Mouse (Mus musculus): ENCODE results near the gene Nqo1. TPM values are rescaled to one million over a fixed set of nuclear protein-coding genes. Genes with fewer than 3 reads are reported as not detected.
A peak's percentile ranks its signal among the peaks of the same experiment; 100 is the strongest.

The Nqo1 gene
- polyA plus RNA-seq, 1 experiment from 2014 or later, result 17.8 TPM

DNA sequence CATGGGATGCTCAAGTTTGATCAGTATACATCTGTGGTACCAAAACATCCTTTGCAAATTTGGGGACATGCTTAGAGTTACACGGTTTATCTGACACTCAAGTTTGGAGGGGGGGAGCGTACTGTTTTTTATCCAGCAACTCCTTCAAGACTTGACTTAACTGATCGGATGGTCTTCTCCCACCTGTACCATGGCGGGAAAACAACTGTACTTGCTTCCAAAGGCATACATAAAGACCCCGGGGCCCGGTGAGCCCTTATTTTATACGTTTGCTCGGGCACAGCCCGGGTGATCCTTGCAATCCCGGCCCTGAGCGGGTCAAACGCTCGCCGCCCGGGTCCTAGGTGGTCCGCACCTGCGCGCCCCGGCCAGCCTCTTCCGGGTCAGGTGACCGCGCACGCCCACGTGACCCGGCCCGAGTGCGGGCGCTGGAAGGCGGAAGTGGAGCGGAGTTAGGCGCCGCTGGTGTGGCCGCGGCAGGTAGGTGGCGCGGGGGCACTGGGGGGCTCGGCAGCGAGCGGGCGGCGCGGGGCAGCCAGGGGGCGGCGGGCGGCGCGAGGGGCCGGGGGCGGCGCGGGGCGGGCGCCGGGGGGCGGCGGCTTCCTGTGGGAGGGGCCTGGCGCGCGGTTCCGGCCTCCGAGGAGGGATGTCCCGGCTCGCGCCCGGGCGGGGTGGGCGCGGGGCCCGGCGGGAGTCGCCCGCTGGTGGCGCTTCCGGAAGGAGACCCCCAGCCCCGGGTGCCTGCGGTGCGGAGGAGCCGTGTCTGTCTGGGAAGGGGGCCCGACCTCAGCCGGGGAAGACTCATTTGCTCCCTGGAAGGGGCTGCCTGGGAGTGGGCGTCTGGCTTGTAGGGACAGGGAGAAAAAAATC, 33.2 kb upstream of the Nqo1 start, which contains the start of gene Wwp2:
Gene Wwp2 (plus strand): TSS at position 404 of the 870 bp plus-strand sequence.
- H3K9ac ChIP-seq, result peak within 1 kb of the TSS; percentile 95
- 0 out of 2 replicates have a peak, but pooled peaks cover 4% of the 10 kb centered on the region for H3K27me3 ChIP-seq
- H3K4me3 ChIP-seq (replicated peaks), result peak within 1 kb of the TSS; percentile 95
- peak within 1 kb of the TSS; percentile 84 for H3K4me2 ChIP-seq
- H3K9me3 ChIP-seq (replicated peaks), result no peaks in the 10 kb centered on the region
- ATAC-seq (ENCODE audit: low read depth) (peak; percentile 71), DNase-seq (peak; percentile 70)
- 1% methylated on average over 58 of the region's 81 CpGs for WGBS (ENCODE audit: insufficient replicate concordance)
- H3K4me1 ChIP-seq (replicated peaks), result peaks cover 50% of the 10 kb centered on the region
- peak within 1 kb of the TSS; percentile 98 for H3K27ac ChIP-seq
- no peaks in the 10 kb centered on the region for H3K36me3 ChIP-seq

DNA sequence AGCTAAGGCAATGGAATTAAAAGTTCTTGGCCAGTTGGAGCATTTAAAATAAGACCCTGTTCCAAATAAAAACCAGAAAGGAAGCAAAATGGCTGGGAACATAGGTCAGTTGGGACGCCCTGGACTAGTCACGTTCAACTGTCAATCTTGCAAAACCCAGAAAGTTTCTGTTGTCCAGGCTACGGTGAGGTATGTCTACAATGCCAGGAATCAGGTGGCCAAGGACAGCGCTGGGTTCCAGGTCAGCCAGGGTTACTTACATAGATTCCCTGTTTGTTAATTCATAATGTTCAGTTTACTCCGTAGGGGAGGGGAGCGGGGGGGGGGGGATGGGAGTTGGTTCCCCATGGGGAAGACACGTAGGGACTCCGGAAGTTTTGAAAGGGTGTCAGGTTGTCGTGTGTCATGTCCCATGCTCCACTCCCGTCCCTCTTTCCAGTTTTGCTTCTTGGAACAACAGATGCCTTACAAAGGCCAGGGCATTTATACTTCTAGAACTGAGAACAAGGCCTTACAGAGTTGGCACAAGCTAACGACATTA, 32.5 kb upstream of the Nqo1 start:
- peak overlapping the region; percentile 84 for H3K4me2 ChIP-seq
- H3K27me3 ChIP-seq, result peaks cover 8% of the 10 kb centered on the region; the same call in 1 of the 2 replicates
- no peak; the same call in 1 of the 2 replicates for ATAC-seq (ENCODE audit: low read depth)
- peak overlapping the region; percentile 98 for H3K27ac ChIP-seq
- peak overlapping the region; percentile 95 for H3K4me3 ChIP-seq (replicated peaks)
- H3K4me1 ChIP-seq (replicated peaks), result peaks cover 43% of the 10 kb centered on the region
- H3K9me3 ChIP-seq (replicated peaks), result no peaks in the 10 kb centered on the region
- DNase-seq, result peak; percentile 9
- peak overlapping the region; percentile 95 for H3K9ac ChIP-seq
- H3K36me3 ChIP-seq, result no peaks in the 10 kb centered on the region
- WGBS (ENCODE audit: insufficient replicate concordance), result 25% methylated on average over 11 of the region's 11 CpGs

- Histone ChIP-seq H3K4me3 (replicated peaks) (no peak overlapping the region), H3K4me1 (replicated peaks) (peaks cover 10% of the 10 kb centered on the region), H3K9me3 (replicated peaks) (no peaks in the 10 kb centered on the region), H3K36me3 (no peaks in the 10 kb centered on the region), H3K27me3 (peaks cover 8% of the 10 kb centered on the region; the same call in 1 of the 2 replicates), H3K27ac (no peak overlapping the region), H3K4me2 (no peak overlapping the region), H3K9ac (no peak overlapping the region)
- DNase-seq (no peak), ATAC-seq (ENCODE audit: low read depth) (no peak)
- WGBS (ENCODE audit: insufficient replicate concordance), result 66% methylated on average over 8 of the region's 8 CpGs
Observed at GRCm38 (mm10) chr8:107430821-107431220, 27.8 kb upstream of the Nqo1 start.

GRCm38 (mm10) chr8:107425230-107425597, 22.2 kb upstream of the Nqo1 start:
- H3K27ac ChIP-seq, result no peak overlapping the region
- H3K9me3 ChIP-seq (replicated peaks), result no peaks in the 10 kb centered on the region
- H3K4me1 ChIP-seq (replicated peaks), result peaks cover 39% of the 10 kb centered on the region
- peak overlapping the region; percentile 80; the same call in 1 of the 2 replicates for H3K4me3 ChIP-seq (replicated peaks)
- 26% methylated on average over 8 of the region's 8 CpGs for WGBS (ENCODE audit: insufficient replicate concordance)
- no peak for DNase-seq
- 0 out of 2 replicates have a peak overlapping the region, but pooled peaks have one; percentile 86 for H3K9ac ChIP-seq
- H3K4me2 ChIP-seq, result peak overlapping the region; percentile 90; the same call in 1 of the 2 replicates
- ATAC-seq (ENCODE audit: low read depth), result no peak
- no peaks in the 10 kb centered on the region for H3K27me3 ChIP-seq
- H3K36me3 ChIP-seq, result peaks cover 30% of the 10 kb centered on the region

DNA sequence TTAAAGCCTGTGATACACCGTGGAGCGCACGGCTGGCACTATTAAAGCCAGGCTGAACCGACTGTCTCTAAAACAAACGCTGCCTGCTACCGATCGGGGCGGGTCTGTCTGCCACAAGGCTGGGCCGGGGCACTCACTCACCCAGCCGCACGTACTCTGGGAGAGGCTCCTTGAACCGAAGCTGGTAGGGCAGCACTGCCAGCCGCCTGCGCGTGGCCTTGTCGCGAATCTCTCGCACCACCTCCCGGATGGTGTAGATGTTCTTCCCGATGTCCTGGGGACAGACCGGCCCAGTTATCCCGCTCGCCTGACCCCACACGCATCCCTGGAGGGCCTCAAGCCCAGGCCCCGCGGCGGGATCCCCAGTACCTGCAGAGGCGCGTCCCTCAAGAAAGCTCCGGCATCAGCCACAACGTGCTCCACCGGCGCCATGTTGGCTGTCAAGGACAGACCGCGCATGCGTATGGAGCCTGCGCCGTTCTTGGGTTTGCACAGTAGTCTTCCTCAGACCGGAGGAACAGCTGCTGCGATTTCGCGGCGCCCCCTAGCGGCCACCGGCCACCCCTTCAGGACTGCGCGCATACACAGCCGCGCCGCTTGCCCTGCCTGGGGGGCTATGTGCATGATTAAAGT, 21.7 kb upstream of the Nqo1 start, which contains the start of gene Nob1:
Gene Nob1 (minus strand): TSS at position 455 of the 633 bp plus-strand sequence.
- under 1% methylated on average over 50 of the region's 50 CpGs for WGBS (ENCODE audit: insufficient replicate concordance)
- Histone ChIP-seq H3K9ac (peak within 1 kb of the TSS; percentile 86), H3K4me3 (replicated peaks) (peak within 1 kb of the TSS; percentile 80), H3K27me3 (no peaks in the 10 kb centered on the region), H3K36me3 (peaks cover 35% of the 10 kb centered on the region), H3K27ac (peak within 1 kb of the TSS; percentile 84), H3K9me3 (replicated peaks) (no peaks in the 10 kb centered on the region), H3K4me2 (peak within 1 kb of the TSS; percentile 90), H3K4me1 (replicated peaks) (peaks cover 39% of the 10 kb centered on the region)
- peak; percentile 96 for DNase-seq
- peak; percentile 96 for ATAC-seq (ENCODE audit: low read depth)

- H3K4me2 ChIP-seq, result peak overlapping the region; percentile 90
- ATAC-seq (ENCODE audit: low read depth), result peak; percentile 13
- no peaks in the 10 kb centered on the region for H3K9me3 ChIP-seq (replicated peaks)
- peak; percentile 11 for DNase-seq
- no peaks in the 10 kb centered on the region for H3K27me3 ChIP-seq
- peaks cover 40% of the 10 kb centered on the region for H3K36me3 ChIP-seq
- H3K9ac ChIP-seq, result peak overlapping the region; percentile 86
- H3K4me3 ChIP-seq (replicated peaks), result peak overlapping the region; percentile 80
- peaks cover 39% of the 10 kb centered on the region for H3K4me1 ChIP-seq (replicated peaks)
- 9% methylated on average over 9 of the region's 9 CpGs for WGBS (ENCODE audit: insufficient replicate concordance)
- H3K27ac ChIP-seq, result peak overlapping the region; percentile 84
Observed at GRCm38 (mm10) chr8:107424176-107424575, 21.2 kb upstream of the Nqo1 start.

DNA sequence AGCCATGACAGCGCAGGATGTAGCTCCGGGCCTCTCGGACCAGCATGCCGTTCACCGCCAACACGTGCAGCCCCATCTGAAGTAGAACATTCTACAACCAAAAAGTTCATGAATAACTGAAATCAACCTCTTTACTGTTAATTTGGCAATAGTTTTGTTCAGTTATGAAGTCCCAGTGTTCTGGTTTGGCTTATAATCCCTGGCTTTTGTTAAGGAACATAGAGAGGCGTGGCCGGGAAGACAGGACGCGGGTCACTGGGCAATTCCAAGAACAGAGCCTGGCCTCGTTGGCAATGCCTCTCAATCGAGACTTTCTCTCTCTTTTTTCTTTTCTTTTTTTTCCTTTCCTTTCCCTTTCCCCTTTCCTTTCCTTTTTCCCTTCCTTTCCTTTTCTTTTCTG, 14.0 kb upstream of the Nqo1 start:
- no peak for ATAC-seq (ENCODE audit: low read depth)
- H3K27me3 ChIP-seq, result no peaks in the 10 kb centered on the region
- peaks cover 99% of the 10 kb centered on the region for H3K36me3 ChIP-seq
- no peak for DNase-seq
- H3K4me2 ChIP-seq, result no peak overlapping the region
- no peak overlapping the region for H3K4me3 ChIP-seq (replicated peaks)
- WGBS (ENCODE audit: insufficient replicate concordance), result 90% methylated on average over 12 of the region's 12 CpGs
- no peak overlapping the region for H3K9ac ChIP-seq
- no peaks in the 10 kb centered on the region for H3K9me3 ChIP-seq (replicated peaks)
- H3K4me1 ChIP-seq (replicated peaks), result peaks cover 8% of the 10 kb centered on the region
- H3K27ac ChIP-seq, result no peak overlapping the region

DNA sequence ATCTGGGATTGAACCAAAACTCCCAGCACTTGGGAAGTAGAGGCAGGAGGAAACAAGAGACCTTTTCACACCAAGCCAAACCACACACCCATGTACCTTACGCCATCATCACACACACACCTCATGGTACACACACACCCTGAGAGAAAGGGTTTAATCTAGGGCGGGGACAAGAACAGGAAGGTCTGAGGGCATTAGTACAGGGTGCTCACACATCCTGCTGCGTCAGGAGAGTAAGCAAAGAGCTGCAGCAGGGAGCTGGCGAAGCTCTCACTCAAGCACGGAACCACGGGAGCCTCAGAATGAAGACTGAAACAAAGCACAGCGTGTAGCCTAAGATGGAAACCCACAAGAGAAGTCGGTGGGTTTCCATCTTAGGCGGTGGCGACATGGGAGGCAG, 10.9 kb upstream of the Nqo1 start:
- peaks cover 99% of the 10 kb centered on the region for H3K36me3 ChIP-seq
- no peaks in the 10 kb centered on the region for H3K27me3 ChIP-seq
- H3K4me1 ChIP-seq (replicated peaks), result no peaks in the 10 kb centered on the region
- no peak overlapping the region for H3K4me2 ChIP-seq
- no peak overlapping the region for H3K4me3 ChIP-seq (replicated peaks)
- ATAC-seq (ENCODE audit: low read depth) (no peak), DNase-seq (no peak)
- H3K27ac ChIP-seq, result no peak overlapping the region; the same call in 1 of the 2 replicates
- H3K9me3 ChIP-seq (replicated peaks), result no peaks in the 10 kb centered on the region
- no peak overlapping the region for H3K9ac ChIP-seq
- WGBS (ENCODE audit: insufficient replicate concordance), result 84% methylated on average over 10 of the region's 10 CpGs

DNA sequence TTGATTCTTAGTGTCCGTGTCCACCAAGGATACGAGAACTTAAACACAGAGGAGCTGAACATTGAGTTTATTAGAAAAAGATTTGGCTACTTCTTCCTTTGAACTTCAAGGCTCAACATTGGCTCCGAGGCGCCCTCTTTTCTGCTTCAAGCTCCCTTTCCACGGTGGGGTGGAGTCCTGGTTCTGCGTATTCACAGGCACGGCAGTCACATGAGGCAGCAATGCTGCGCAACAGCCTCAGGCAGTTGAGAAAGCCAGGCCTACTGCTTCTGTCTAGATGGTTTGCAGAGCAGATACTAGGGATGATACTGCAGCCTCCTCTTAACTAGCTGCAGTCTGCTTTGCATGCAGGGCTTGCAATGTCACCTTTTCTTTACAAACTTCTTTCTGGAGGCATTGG, 9.5 kb upstream of the Nqo1 start:
- H3K27ac ChIP-seq, result no peak overlapping the region
- peaks cover 92% of the 10 kb centered on the region for H3K36me3 ChIP-seq
- no peaks in the 10 kb centered on the region for H3K27me3 ChIP-seq
- 82% methylated on average over 8 of the region's 8 CpGs for WGBS (ENCODE audit: insufficient replicate concordance)
- DNase-seq (no peak), ATAC-seq (ENCODE audit: low read depth) (no peak)
- H3K9ac ChIP-seq, result no peak overlapping the region
- no peak overlapping the region for H3K4me2 ChIP-seq
- no peak overlapping the region for H3K4me3 ChIP-seq (replicated peaks)
- no peaks in the 10 kb centered on the region for H3K9me3 ChIP-seq (replicated peaks)
- H3K4me1 ChIP-seq (replicated peaks), result no peaks in the 10 kb centered on the region

DNA sequence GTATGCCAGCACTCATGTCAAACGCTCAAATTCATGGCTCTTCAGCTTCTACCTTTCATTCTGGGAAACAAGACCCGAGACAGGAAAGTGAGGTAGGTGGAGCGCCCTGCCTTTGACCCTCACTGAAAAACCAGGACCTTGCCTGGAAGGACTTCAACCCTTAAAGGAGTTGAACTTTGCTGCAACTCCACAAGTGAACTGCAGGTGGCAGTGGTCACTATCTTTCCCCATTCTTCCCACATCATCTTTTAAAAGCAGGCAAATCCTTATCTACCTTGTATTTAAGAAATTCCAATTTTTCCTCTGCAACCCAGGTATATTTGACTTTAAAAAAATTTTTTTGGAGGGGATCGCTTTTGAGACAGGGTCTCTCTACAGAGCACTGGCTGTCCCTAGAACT, 8.4 kb upstream of the Nqo1 start:
- Histone ChIP-seq H3K4me3 (replicated peaks) (no peak overlapping the region), H3K4me2 (no peak overlapping the region), H3K27me3 (no peaks in the 10 kb centered on the region), H3K4me1 (replicated peaks) (no peaks in the 10 kb centered on the region; the same call in 1 of the 2 replicates), H3K9ac (no peak overlapping the region), H3K36me3 (peaks cover 82% of the 10 kb centered on the region), H3K27ac (no peak overlapping the region), H3K9me3 (replicated peaks) (no peaks in the 10 kb centered on the region)
- 71% methylated on average over 4 of the region's 4 CpGs for WGBS (ENCODE audit: insufficient replicate concordance)
- DNase-seq, result no peak
- no peak for ATAC-seq (ENCODE audit: low read depth)

DNA sequence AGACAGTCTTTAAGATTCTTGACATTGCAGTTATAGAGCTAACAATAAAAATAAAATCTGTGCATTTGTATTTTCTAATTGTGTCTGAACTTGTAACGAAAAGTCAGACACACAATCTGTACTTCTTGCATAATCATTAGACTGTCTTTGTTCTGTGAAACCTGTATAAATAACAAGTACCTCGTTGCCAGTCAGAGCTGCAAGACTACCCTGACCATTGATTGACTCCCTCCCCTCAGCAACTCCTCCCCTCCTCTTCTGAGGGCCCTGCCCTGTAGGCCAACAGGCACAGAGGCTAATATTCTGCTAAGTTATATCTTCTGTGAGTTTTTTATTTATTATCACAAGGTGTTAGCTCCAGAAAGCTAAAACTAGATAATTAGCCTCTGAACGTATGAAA, 2.9 kb upstream of the Nqo1 start:
- Histone ChIP-seq H3K27ac (peak overlapping the region; percentile 99; the same call in 1 of the 2 replicates), H3K27me3 (no peaks in the 10 kb centered on the region)
- ATAC-seq (ENCODE audit: low read depth), result no peak

More for the DNA sequence above, 2.9 kb upstream of the Nqo1 start:
- H3K9ac ChIP-seq, result no peak overlapping the region
- peaks cover 49% of the 10 kb centered on the region for H3K4me1 ChIP-seq (replicated peaks)
- H3K9me3 ChIP-seq (replicated peaks), result no peaks in the 10 kb centered on the region
- peaks cover 27% of the 10 kb centered on the region for H3K36me3 ChIP-seq
- WGBS (ENCODE audit: insufficient replicate concordance), result 60% methylated on average over 3 of the region's 3 CpGs
- no peak overlapping the region for H3K4me3 ChIP-seq (replicated peaks)
- H3K4me2 ChIP-seq, result no peak overlapping the region
- no peak for DNase-seq

All from liver, embryonic 13.5 days (tissue).